In genomic region chr11:116226414-116226813, GRCm38 (mm10) we compare ENCODE assay signal across 8 mouse cellular contexts. TPM values are rescaled to one million over a fixed set of nuclear protein-coding genes. Genes with fewer than 3 reads are reported as not detected.
A peak's percentile ranks its signal among the peaks of the same experiment; 100 is the strongest.
DNase-seq lines count a peak whose midpoint lies in the region; ATAC-seq and TF ChIP-seq lines count a peak whose summit lies in the region.

No protein-coding gene starts in this region.

- H3K27me3 ChIP-seq in forebrain, postnatal 0 days (ENCODE audit: insufficient read depth, low read length): peaks cover 18% of the 10 kb centered on the region
- H3K27me3 ChIP-seq in forebrain, embryonic 16.5 days (replicated peaks; ENCODE audit: control insufficient read depth, insufficient read depth, low read length): peaks cover 15% of the 10 kb centered on the region
- peaks cover 34% of the 10 kb centered on the region for H3K27me3 ChIP-seq in heart, postnatal 0 days (ENCODE audit: control insufficient read depth, insufficient read depth, low read length)
- no peaks in the 10 kb centered on the region for H3K27me3 ChIP-seq in splenic B cell, adult 2 months (ENCODE audit: control insufficient read depth, insufficient read depth, low read length, poor library complexity, severe bottlenecking)

- H3K9ac ChIP-seq in forebrain, postnatal 0 days: no peak overlapping the region
- no peak overlapping the region for H3K9ac ChIP-seq in forebrain, embryonic 16.5 days (replicated peaks; ENCODE audit: low read depth, low read length)
- no peak overlapping the region for H3K9ac ChIP-seq in heart, postnatal 0 days (replicated peaks; ENCODE audit: low read depth, low read length)

- peak; percentile 56 for DNase-seq in forebrain, postnatal 0 days
- DNase-seq in R1 (ENCODE audit: low read depth, low spot score): peak; percentile 87
- peak; percentile 64 to 76 for DNase-seq in cerebellum, postnatal 4 days (ENCODE audit: low spot score in 2 of 2)
- peak; percentile 56 for DNase-seq in heart, postnatal 0 days (ENCODE audit: low spot score)
- peak; percentile 68 to 93 for DNase-seq in layer of hippocampus, postnatal 25 days (ENCODE audit: extremely low spot score in 1 of 2, low spot score in 1 of 2)
- DNase-seq in monocyte, adult 2 months (ENCODE audit: low read depth in 1 of 2, low spot score in 2 of 2): peak; percentile 40 to 60
- peak; percentile 87 for DNase-seq in splenic B cell, adult 2 months (ENCODE audit: low read depth, low spot score)

- ATAC-seq in forebrain, postnatal 0 days: no peak
- ATAC-seq in forebrain, embryonic 16.5 days: no peak
- no peak for ATAC-seq in heart, postnatal 0 days (ENCODE audit: insufficient read depth, low read depth)

- H3K4me2 ChIP-seq in forebrain, postnatal 0 days (ENCODE audit: low read depth): no peak overlapping the region
- H3K4me2 ChIP-seq in forebrain, embryonic 16.5 days (ENCODE audit: low read length): no peak overlapping the region
- no peak overlapping the region for H3K4me2 ChIP-seq in heart, postnatal 0 days (ENCODE audit: low read depth, low read length)

- 0 out of 2 replicates have a peak, but pooled peaks cover 5% of the 10 kb centered on the region for H3K9me3 ChIP-seq in forebrain, postnatal 0 days (ENCODE audit: low read length)
- 0 out of 2 replicates have a peak, but pooled peaks cover 3% of the 10 kb centered on the region for H3K9me3 ChIP-seq in forebrain, embryonic 16.5 days (ENCODE audit: control insufficient read depth, low read length)
- 0 out of 2 replicates have a peak, but pooled peaks cover 4% of the 10 kb centered on the region for H3K9me3 ChIP-seq in heart, postnatal 0 days (replicated peaks; ENCODE audit: control insufficient read depth, low read length)

- no peak for TF ChIP-seq EP300 in heart, postnatal 0 days (IDR thresholded peaks at IDR 0.05; ENCODE audit: low read depth)

- peak; percentile 76 for TF ChIP-seq CTCF in forebrain, postnatal 0 days (IDR thresholded peaks at IDR 0.05; ENCODE audit: low read depth)
- TF ChIP-seq CTCF in heart, postnatal 0 days (IDR thresholded peaks at IDR 0.05; ENCODE audit: low read depth): peak; percentile 89

- no peaks in the 10 kb centered on the region for H3K4me1 ChIP-seq in forebrain, postnatal 0 days (ENCODE audit: insufficient read depth)
- H3K4me1 ChIP-seq in forebrain, embryonic 16.5 days (replicated peaks; ENCODE audit: control insufficient read depth, insufficient read depth, low read length): peaks cover 3% of the 10 kb centered on the region
- H3K4me1 ChIP-seq in heart, postnatal 0 days (ENCODE audit: control insufficient read depth, insufficient read depth): peaks cover 5% of the 10 kb centered on the region; the same call in 1 of the 2 replicates

- 0% methylated on average over 2 of the region's 2 CpGs for WGBS in forebrain, postnatal 0 days
- WGBS in forebrain, embryonic 16.5 days: 0% methylated on average over 2 of the region's 2 CpGs
- 0% methylated on average over 2 of the region's 2 CpGs for WGBS in heart, postnatal 0 days

- no peaks in the 10 kb centered on the region; the same call in 1 of the 2 replicates for H3K36me3 ChIP-seq in forebrain, postnatal 0 days (ENCODE audit: insufficient read depth)
- H3K36me3 ChIP-seq in forebrain, embryonic 16.5 days (ENCODE audit: control insufficient read depth, insufficient read depth): no peaks in the 10 kb centered on the region
- no peaks in the 10 kb centered on the region for H3K36me3 ChIP-seq in heart, postnatal 0 days (replicated peaks; ENCODE audit: control insufficient read depth, insufficient read depth, low read length)
- H3K36me3 ChIP-seq in splenic B cell, adult 2 months (ENCODE audit: control insufficient read depth, insufficient read depth, low read length, poor library complexity, severe bottlenecking): no peaks in the 10 kb centered on the region

- no peak overlapping the region for H3K4me3 ChIP-seq in forebrain, postnatal 0 days (ENCODE audit: low read depth, low read length)
- no peak overlapping the region for H3K4me3 ChIP-seq in forebrain, embryonic 16.5 days (replicated peaks; ENCODE audit: low read length)
- no peak overlapping the region for H3K4me3 ChIP-seq in heart, postnatal 0 days (ENCODE audit: low read depth, low read length)

- no peak overlapping the region for H3K27ac ChIP-seq in forebrain, postnatal 0 days (ENCODE audit: low read depth, low read length)
- H3K27ac ChIP-seq in forebrain, embryonic 16.5 days (ENCODE audit: low read length): no peak overlapping the region
- no peak overlapping the region for H3K27ac ChIP-seq in heart, postnatal 0 days (ENCODE audit: low read depth)

RNA-seq across cellular contexts. Expression of gene Evpl, which starts 11.5 kb away (rescaled TPM):
- 1.5 and 2.3 TPM in 2 replicates for total RNA-seq in forebrain, postnatal 0 days (2014; rRNA removed)
- 0.49 and 1.1 TPM in 2 replicates for polyA plus RNA-seq in forebrain, postnatal 0 days (2015; fragmentation: Nextera tagmentation; extraction: Ambion mirVana)
- 0.32 and 0.39 TPM in 2 replicates for polyA plus RNA-seq in forebrain, embryonic 16.5 days (2015; fragmentation: Nextera tagmentation; extraction: Ambion mirVana)
- 2.1 and 3.4 TPM in 2 replicates for total RNA-seq in heart, postnatal 0 days (2014; rRNA removed; ENCODE audit: low replicate concordance)
- 0.45 TPM in 2 replicates for polyA plus RNA-seq in heart, postnatal 0 days (2015; fragmentation: Nextera tagmentation; extraction: Ambion mirVana)
- under 1 TPM; 0.26 to 0.59 TPM for total RNA-seq in layer of hippocampus, postnatal 25 days (2021)

RNA-seq across cellular contexts. Expression of gene Acox1, which starts 27.6 kb away (rescaled TPM):
- total RNA-seq in forebrain, postnatal 0 days (2014; rRNA removed): 89.4 and 108 TPM in 2 replicates
- polyA plus RNA-seq in forebrain, postnatal 0 days (2015; fragmentation: Nextera tagmentation; extraction: Ambion mirVana): 43.8 and 58.2 TPM in 2 replicates
- polyA plus RNA-seq in forebrain, embryonic 16.5 days (2015; fragmentation: Nextera tagmentation; extraction: Ambion mirVana): 62.8 and 63.3 TPM in 2 replicates
- 64.9 and 65.8 TPM in 2 replicates for total RNA-seq in heart, postnatal 0 days (2014; rRNA removed; ENCODE audit: low replicate concordance)
- polyA plus RNA-seq in heart, postnatal 0 days (2015; fragmentation: Nextera tagmentation; extraction: Ambion mirVana): 43.0 and 46.7 TPM in 2 replicates
- total RNA-seq in layer of hippocampus, postnatal 25 days (2021): 100 to 1,000 TPM; 117 to 118 TPM

RNA-seq across cellular contexts. Expression of gene Ten1, which starts 27.8 kb away (rescaled TPM):
- total RNA-seq in forebrain, postnatal 0 days (2014; rRNA removed): 62.8 and 65.6 TPM in 2 replicates
- polyA plus RNA-seq in forebrain, postnatal 0 days (2015; fragmentation: Nextera tagmentation; extraction: Ambion mirVana): 92.8 and 104 TPM in 2 replicates
- 69.9 and 92.8 TPM in 2 replicates for polyA plus RNA-seq in forebrain, embryonic 16.5 days (2015; fragmentation: Nextera tagmentation; extraction: Ambion mirVana)
- 58.4 and 63.6 TPM in 2 replicates for total RNA-seq in heart, postnatal 0 days (2014; rRNA removed; ENCODE audit: low replicate concordance)
- 64.0 and 68.2 TPM in 2 replicates for polyA plus RNA-seq in heart, postnatal 0 days (2015; fragmentation: Nextera tagmentation; extraction: Ambion mirVana)
- total RNA-seq in layer of hippocampus, postnatal 25 days (2021): 10 to 100 TPM; 41.4 to 45.1 TPM

RNA-seq across cellular contexts. Expression of gene Srp68, which starts 47.6 kb away (rescaled TPM):
- total RNA-seq in forebrain, postnatal 0 days (2014; rRNA removed): 18.5 and 24.5 TPM in 2 replicates
- 42.4 and 51.3 TPM in 2 replicates for polyA plus RNA-seq in forebrain, postnatal 0 days (2015; fragmentation: Nextera tagmentation; extraction: Ambion mirVana)
- 64.1 and 72.0 TPM in 2 replicates for polyA plus RNA-seq in forebrain, embryonic 16.5 days (2015; fragmentation: Nextera tagmentation; extraction: Ambion mirVana)
- total RNA-seq in heart, postnatal 0 days (2014; rRNA removed; ENCODE audit: low replicate concordance): 28.1 and 33.6 TPM in 2 replicates
- 47.8 and 48.2 TPM in 2 replicates for polyA plus RNA-seq in heart, postnatal 0 days (2015; fragmentation: Nextera tagmentation; extraction: Ambion mirVana)
- 10 to 100 TPM; 61.5 to 61.7 TPM for total RNA-seq in layer of hippocampus, postnatal 25 days (2021)

RNA-seq across cellular contexts. Expression of gene Galr2, which starts 54.3 kb away (rescaled TPM):
- total RNA-seq in forebrain, postnatal 0 days (2014; rRNA removed): not detected in 2 replicates
- polyA plus RNA-seq in forebrain, postnatal 0 days (2015; fragmentation: Nextera tagmentation; extraction: Ambion mirVana): 0.20 and 0.36 TPM in 2 replicates
- 0.10 and 0.14 TPM in 2 replicates for polyA plus RNA-seq in forebrain, embryonic 16.5 days (2015; fragmentation: Nextera tagmentation; extraction: Ambion mirVana)
- not detected in 2 replicates for total RNA-seq in heart, postnatal 0 days (2014; rRNA removed; ENCODE audit: low replicate concordance)
- 0.05 TPM in 2 replicates for polyA plus RNA-seq in heart, postnatal 0 days (2015; fragmentation: Nextera tagmentation; extraction: Ambion mirVana)
- total RNA-seq in layer of hippocampus, postnatal 25 days (2021): not detected
